Mouse (Mus musculus): ENCODE measurements at regions not wholly inside any gene's neighbourhood (a gene's known extent, or its start where the extent isn't known, plus 50 kb on each side); places are given as distances from the start of the nearest gene placed in this dataset.

DNA sequence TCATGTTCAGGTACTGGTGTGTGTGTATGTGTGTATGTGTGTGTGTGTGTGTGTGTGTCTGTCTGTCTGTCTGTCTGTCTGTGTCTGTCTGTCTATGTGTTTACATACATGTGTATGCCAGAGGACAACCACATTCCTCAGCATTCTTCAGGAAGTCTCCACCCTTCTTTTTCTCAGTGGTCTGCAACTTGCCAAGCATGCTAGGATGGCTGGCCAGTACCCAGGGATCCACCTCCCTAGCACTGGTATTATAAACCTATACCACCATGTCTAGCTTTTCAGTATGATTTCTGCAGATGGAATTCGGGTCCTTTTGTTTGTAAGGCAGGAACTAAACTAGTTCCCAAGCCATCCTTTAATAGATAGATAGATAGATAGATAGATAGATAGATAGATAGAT, 2751.1 kb upstream of the 5930422O12Rik start:
- DNase-seq (ENCODE audit: extremely low read depth), result no peak
- Histone ChIP-seq H3K36me3 (replicated peaks in 1 of 2; ENCODE audit: control insufficient read depth in 1 of 2, insufficient read depth in 1 of 2, low read length in 1 of 2) (no peaks in the 10 kb centered on the region), H3K27ac (ENCODE audit: insufficient read depth, low read depth) (no peak overlapping the region), H3K27me3 (replicated peaks) (no peaks in the 10 kb centered on the region), H3K4me2 (ENCODE audit: insufficient read depth, low read depth, poor library complexity, severe bottlenecking) (no peak overlapping the region), H3K9me3 (replicated peaks; ENCODE audit: low read length) (no peaks in the 10 kb centered on the region), H3K79me2 (replicated peaks; ENCODE audit: control insufficient read depth, extremely low read depth, insufficient read depth, poor library complexity, severe bottlenecking) (no peaks in the 10 kb centered on the region), H3K4me3 (replicated peaks in 1 of 3; ENCODE audit: low read depth in 2 of 3, low read length in 2 of 3, poor library complexity in 1 of 3) (no peak overlapping the region), H3K4me1 (ENCODE audit: control insufficient read depth in 1 of 2, insufficient read depth in 2 of 2) (no peaks in the 10 kb centered on the region), H3K9ac (ENCODE audit: insufficient read depth, low read depth) (no peak overlapping the region)
- in situ Hi-C loops (cut with MboI; ENCODE audit: low pct_ligation_motif_present, low pct_unique_long_range_greater_than_20kb, low sequenced_read_pairs) (no loop called here), dilution Hi-C loops (cut with MboI; ENCODE audit: extremely low pct_ligation_motif_present, extremely low pct_unique_long_range_greater_than_20kb, low sequenced_read_pairs) (no loop called here)
- TF ChIP-seq TCF12 (IDR thresholded peaks at IDR 0.05; ENCODE audit: low read depth, low read length) (no peak), ETS1 (conservative IDR thresholded peaks at IDR 0.05; ENCODE audit: low read depth, low read length) (no peak), NRF1 (IDR thresholded peaks at IDR 0.05; ENCODE audit: low read depth, low read length) (no peak), ZKSCAN1 (IDR thresholded peaks at IDR 0.05; ENCODE audit: borderline replicate concordance, low read depth, low read length) (no peak), MAZ (IDR thresholded peaks at IDR 0.05; ENCODE audit: low read depth, low read length) (no peak), EP300 (IDR thresholded peaks at IDR 0.05; ENCODE audit: low read length) (no peak), HCFC1 (IDR thresholded peaks at IDR 0.05; ENCODE audit: low read depth, low read length) (no peak), MYC (IDR thresholded peaks at IDR 0.05; ENCODE audit: low read depth, low read length) (no peak), USF2 (conservative IDR thresholded peaks at IDR 0.05; ENCODE audit: low read depth, low read length) (no peak), ZNF384 (IDR thresholded peaks at IDR 0.05; ENCODE audit: low read depth, low read length) (no peak), JUND (conservative IDR thresholded peaks at IDR 0.05; ENCODE audit: low read depth, low read length) (no peak), PAX5 (IDR thresholded peaks at IDR 0.05; ENCODE audit: low read length) (no peak)

DNA sequence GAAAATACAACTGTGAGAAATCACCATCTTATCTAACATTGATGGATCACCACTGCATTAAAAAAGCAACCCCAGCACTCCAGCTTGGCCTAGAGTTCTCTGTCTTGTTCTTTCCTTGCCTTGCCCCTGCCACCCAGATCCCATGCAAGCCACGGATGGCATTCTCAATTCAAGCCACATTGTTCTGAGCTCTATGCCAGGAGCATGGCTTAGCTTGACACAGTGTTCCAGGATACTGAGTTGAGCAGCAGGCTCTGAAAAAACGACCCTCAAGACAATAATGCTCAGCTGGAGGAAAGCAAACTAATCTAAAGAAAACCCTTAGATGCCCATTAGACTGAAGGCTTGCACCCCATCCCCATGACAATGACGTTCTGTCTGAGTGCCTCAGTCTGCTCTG, 2746.3 kb upstream of the 5930422O12Rik start:
- no peak overlapping the region for H3K9ac ChIP-seq (ENCODE audit: insufficient read depth, low read depth)
- H3K4me3 ChIP-seq (replicated peaks in 1 of 3; ENCODE audit: low read depth in 2 of 3, low read length in 2 of 3, poor library complexity in 1 of 3), result no peak overlapping the region
- H3K36me3 ChIP-seq (replicated peaks in 1 of 2; ENCODE audit: control insufficient read depth in 1 of 2, insufficient read depth in 1 of 2, low read length in 1 of 2), result no peaks in the 10 kb centered on the region
- H3K79me2 ChIP-seq (replicated peaks; ENCODE audit: control insufficient read depth, extremely low read depth, insufficient read depth, poor library complexity, severe bottlenecking), result no peaks in the 10 kb centered on the region
- H3K4me1 ChIP-seq (ENCODE audit: control insufficient read depth in 1 of 2, insufficient read depth in 2 of 2), result no peaks in the 10 kb centered on the region
- H3K4me2 ChIP-seq (ENCODE audit: insufficient read depth, low read depth, poor library complexity, severe bottlenecking), result no peak overlapping the region
- dilution Hi-C loops (cut with MboI; ENCODE audit: extremely low pct_ligation_motif_present, extremely low pct_unique_long_range_greater_than_20kb, low sequenced_read_pairs), result no loop called here
- TF ChIP-seq POLR2A (IDR thresholded peaks at IDR 0.05; ENCODE audit: low read depth, low read length) (no peak), SIN3A (IDR thresholded peaks at IDR 0.05; ENCODE audit: low read length) (no peak), USF2 (conservative IDR thresholded peaks at IDR 0.05; ENCODE audit: low read depth, low read length) (no peak), MXI1 (IDR thresholded peaks at IDR 0.05; ENCODE audit: low read depth, low read length) (no peak), MEF2A (IDR thresholded peaks at IDR 0.05; ENCODE audit: borderline replicate concordance, low read depth, low read length) (no peak), EP300 (IDR thresholded peaks at IDR 0.05; ENCODE audit: low read length) (no peak), NELFE (IDR thresholded peaks at IDR 0.05; ENCODE audit: low read depth, low read length) (no peak), MAX (IDR thresholded peaks at IDR 0.05; ENCODE audit: low read length) (no peak), KAT2A (IDR thresholded peaks at IDR 0.05; ENCODE audit: insufficient replicate concordance, low read length) (no peak), PAX5 (IDR thresholded peaks at IDR 0.05; ENCODE audit: low read length) (no peak), USF1 (IDR thresholded peaks at IDR 0.05; ENCODE audit: low read depth, low read length) (no peak), CTCF (conservative IDR thresholded peaks at IDR 0.05 in 1 of 2, IDR thresholded peaks at IDR 0.05 in 1 of 2; ENCODE audit: low read depth in 2 of 2, low read length in 2 of 2) (no peak)
- in situ Hi-C loops (cut with MboI; ENCODE audit: low pct_ligation_motif_present, low pct_unique_long_range_greater_than_20kb, low sequenced_read_pairs), result no loop called here
- DNase-seq (ENCODE audit: extremely low read depth), result no peak
- H3K9me3 ChIP-seq (replicated peaks; ENCODE audit: low read length), result no peaks in the 10 kb centered on the region
- H3K27ac ChIP-seq (ENCODE audit: insufficient read depth, low read depth), result no peak overlapping the region
- H3K27me3 ChIP-seq (replicated peaks), result no peaks in the 10 kb centered on the region
